Mouse (Mus musculus) heart, embryonic 16.5 days (tissue): ENCODE data around the gene Retsat. TPM values are rescaled to one million over a fixed set of nuclear protein-coding genes. Genes with fewer than 3 reads are reported as not detected.

Experiments used
- ATAC-seq: fragments of 200-750 bp; cut with Nextera tagmentation; replicated peaks from 2 replicates; pipeline ENCODE4 v1.8.0; 2017; ENCODE audit warnings: moderate number of reproducible peaks; ENCODE audit not compliant: insufficient read depth, low FRiP score; ENCODE audit errors: extremely low read depth
- H3K27ac ChIP-seq: fragments of 300-500 bp; sonication (generic); 2 replicates; pipeline ENCODE4 v1.5.1; 2014; ENCODE audit warnings: mild to moderate bottlenecking, low read length, control low read depth, moderate library complexity
- H3K27me3 ChIP-seq: fragments of 300-500 bp; sonication (generic); 2 replicates; pipeline ENCODE4 v1.6.1; 2014; ENCODE audit warnings: low read length, mixed read lengths; ENCODE audit not compliant: control insufficient read depth, insufficient read depth
- H3K36me3 ChIP-seq: fragments of 300-500 bp; sonication (generic); 2 replicates; pipeline ENCODE4 v1.6.1; 2014; ENCODE audit not compliant: control insufficient read depth, insufficient read depth
- H3K4me1 ChIP-seq: fragments of 300-500 bp; sonication (generic); 2 replicates; pipeline ENCODE4 v1.6.1; 2014; ENCODE audit warnings: low read length, mixed read lengths; ENCODE audit not compliant: control insufficient read depth, insufficient read depth
- H3K4me2 ChIP-seq: fragments of 300-500 bp; sonication (generic); 2 replicates; pipeline ENCODE4 v1.6.1; 2014; ENCODE audit warnings: low read depth, mild to moderate bottlenecking, control low read depth, low read length
- H3K4me3 ChIP-seq: fragments of 300-500 bp; sonication (generic); 2 replicates; pipeline ENCODE4 v1.5.1; 2014; ENCODE audit warnings: mild to moderate bottlenecking, control low read depth, low read length
- H3K9ac ChIP-seq: fragments of 300-500 bp; sonication (generic); 2 replicates; pipeline ENCODE4 v1.6.1; 2014; ENCODE audit warnings: low read length, control low read depth
- H3K9me3 ChIP-seq: fragments of 300-500 bp; sonication (generic); replicated peaks from 2 replicates; pipeline ENCODE4 v1.6.1; 2016; ENCODE audit warnings: low read length; ENCODE audit not compliant: control insufficient read depth
- WGBS: fragments of 180-500 bp; shearing (Covaris S2); extraction: QIAGEN DNeasy Blood & Tissue Kit; methylation state at CpG from one replicate; pipeline ENCODE4 v1.1.7; 2014; 5-methylcytosine and 5-hydroxymethylcytosine counted together
- polyA plus RNA-seq: library from polyadenylated mRNA; unstranded; fragments of >200 nt; fragmentation: Nextera tagmentation; extraction: Ambion mirVana; gene quantifications from 2 replicates; pipeline ENCODE4 v1.2.1, GENCODE M21; 2015

Retsat gene
- polyA plus RNA-seq, 1 experiment from 2014 or later = 25.3 TPM

- Histone ChIP-seq H3K9ac (no peak overlapping the region), H3K36me3 (peaks cover 9% of the 10 kb centered on the region)
- no peak for ATAC-seq
Measured at GRCm38 (mm10) chr6:72627276-72627675, 29.0 kb downstream of the Retsat start.

GRCm38 (mm10) chr6:72630370-72630769 is 32.1 kb downstream of the Retsat start:
- Histone ChIP-seq H3K36me3 (peaks cover 9% of the 10 kb centered on the region), H3K9me3 (no peaks in the 10 kb centered on the region), H3K9ac (no peak overlapping the region), H3K27ac (no peak overlapping the region), H3K27me3 (no peaks in the 10 kb centered on the region), H3K4me3 (no peak overlapping the region), H3K4me1 (no peaks in the 10 kb centered on the region), H3K4me2 (no peak overlapping the region)
- no peak for ATAC-seq
- WGBS = 82% methylated on average over 2 of the region's 2 CpGs

More at GRCm38 (mm10) chr6:72627276-72627675, 29.0 kb downstream of the Retsat start:
- Histone ChIP-seq H3K9me3 (no peaks in the 10 kb centered on the region), H3K27me3 (no peaks in the 10 kb centered on the region), H3K4me2 (no peak overlapping the region), H3K4me1 (no peaks in the 10 kb centered on the region), H3K4me3 (no peak overlapping the region), H3K27ac (no peak overlapping the region)
- 91% methylated on average over 16 of the region's 16 CpGs for WGBS

DNA sequence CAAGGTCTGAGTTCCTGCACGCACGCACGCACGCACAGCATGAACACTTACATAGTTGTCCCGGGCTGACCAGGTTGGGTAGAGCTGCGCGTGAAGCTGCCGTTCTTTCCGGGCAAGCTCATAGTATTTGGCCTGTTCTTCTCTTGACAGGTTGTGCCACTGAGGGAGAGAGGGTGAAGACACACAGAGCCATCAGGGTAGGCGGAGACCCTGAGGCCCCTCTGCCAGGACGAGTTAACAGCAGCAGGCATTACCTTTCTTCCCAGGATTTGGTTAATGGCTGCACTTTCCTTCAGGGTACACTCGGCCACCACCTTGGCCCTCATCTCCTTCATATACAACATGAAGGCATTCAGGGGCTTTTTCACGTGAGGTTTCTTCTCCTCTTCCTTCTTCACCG is 32.7 kb downstream of the Retsat start:
- Histone ChIP-seq H3K27ac (no peak overlapping the region), H3K4me3 (no peak overlapping the region), H3K4me1 (no peaks in the 10 kb centered on the region), H3K4me2 (no peak overlapping the region), H3K9ac (no peak overlapping the region), H3K36me3 (peaks cover 9% of the 10 kb centered on the region), H3K9me3 (no peaks in the 10 kb centered on the region), H3K27me3 (no peaks in the 10 kb centered on the region)
- no peak for ATAC-seq
- 89% methylated on average over 14 of the region's 14 CpGs for WGBS

GRCm38 (mm10) chr6:72631700-72632099 is 33.4 kb downstream of the Retsat start:
- Histone ChIP-seq H3K4me1 (0 out of 2 replicates have a peak, but pooled peaks cover 4% of the 10 kb centered on the region), H3K4me2 (no peak overlapping the region), H3K9me3 (no peaks in the 10 kb centered on the region), H3K4me3 (no peak overlapping the region), H3K27me3 (no peaks in the 10 kb centered on the region), H3K9ac (no peak overlapping the region), H3K27ac (no peak overlapping the region), H3K36me3 (peaks cover 9% of the 10 kb centered on the region)
- 74% methylated on average over 6 of the region's 6 CpGs for WGBS
- ATAC-seq = no peak

DNA sequence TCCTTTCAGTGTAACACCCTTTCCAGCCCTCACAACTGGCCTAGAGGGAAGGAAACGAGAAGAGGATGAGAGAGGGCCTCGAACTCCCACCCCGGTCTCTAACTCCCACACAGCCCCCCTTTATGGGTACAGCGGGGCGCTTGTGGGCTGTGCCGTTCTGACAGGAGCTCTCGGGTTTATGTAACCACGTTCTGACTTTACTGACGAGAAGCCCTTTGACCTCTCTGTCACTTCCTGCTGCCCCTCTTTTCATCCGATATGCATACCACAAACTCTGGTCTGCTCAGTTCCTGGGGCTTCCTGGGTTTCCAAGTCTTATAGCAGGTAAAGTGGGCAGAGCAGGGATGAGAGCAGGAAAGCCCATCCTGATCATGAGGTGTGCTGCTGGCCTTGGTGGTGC is 36.0 kb downstream of the Retsat start:
- WGBS = 68% methylated on average over 10 of the region's 10 CpGs
- ATAC-seq = no peak
- no peak overlapping the region for H3K4me2 ChIP-seq

GRCm38 (mm10) chr6:72635760-72636431 is 37.6 kb downstream of the Retsat start:
- H3K9ac ChIP-seq = peak overlapping the region; percentile 57; the same call in 1 of the 2 replicates
- H3K4me1 ChIP-seq = 0 out of 2 replicates have a peak, but pooled peaks cover 4% of the 10 kb centered on the region
- peak overlapping the region; percentile 46 for H3K4me2 ChIP-seq
- peak; percentile 75 for ATAC-seq
- no peaks in the 10 kb centered on the region for H3K9me3 ChIP-seq
- 0 out of 2 replicates have a peak, but pooled peaks cover 2% of the 10 kb centered on the region for H3K36me3 ChIP-seq
- H3K27me3 ChIP-seq = no peaks in the 10 kb centered on the region
- WGBS = 42% methylated on average over 12 of the region's 12 CpGs
- no peak overlapping the region for H3K27ac ChIP-seq
- H3K4me3 ChIP-seq = no peak overlapping the region

More for the DNA sequence above, 36.0 kb downstream of the Retsat start:
- Histone ChIP-seq H3K9me3 (no peaks in the 10 kb centered on the region), H3K4me1 (0 out of 2 replicates have a peak, but pooled peaks cover 4% of the 10 kb centered on the region), H3K27ac (no peak overlapping the region), H3K36me3 (peaks cover 6% of the 10 kb centered on the region; the same call in 1 of the 2 replicates), H3K9ac (no peak overlapping the region), H3K4me3 (no peak overlapping the region), H3K27me3 (no peaks in the 10 kb centered on the region)

DNA sequence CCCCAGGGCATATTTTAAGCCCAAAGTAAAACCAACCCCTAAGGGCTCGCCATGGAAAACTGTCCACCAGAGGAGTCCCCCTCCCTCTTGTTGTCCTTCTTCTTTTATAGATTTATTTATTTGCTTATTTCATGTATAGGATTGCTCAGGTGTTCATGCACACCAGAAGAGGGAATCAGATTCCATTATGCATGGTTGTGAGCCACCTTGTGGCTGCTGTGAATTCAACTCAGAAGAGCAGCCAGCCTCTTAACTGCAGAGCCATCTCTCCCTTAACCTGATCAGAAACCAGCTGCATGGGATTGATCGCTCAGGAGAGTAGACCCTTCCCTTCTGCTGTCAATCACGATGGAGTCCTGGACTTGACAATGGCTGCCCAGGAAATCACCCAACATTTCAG is 38.7 kb downstream of the Retsat start:
- Histone ChIP-seq H3K9ac (no peak overlapping the region), H3K4me3 (no peak overlapping the region), H3K36me3 (no peaks in the 10 kb centered on the region), H3K4me2 (no peak overlapping the region), H3K4me1 (0 out of 2 replicates have a peak, but pooled peaks cover 4% of the 10 kb centered on the region), H3K9me3 (no peaks in the 10 kb centered on the region), H3K27ac (no peak overlapping the region), H3K27me3 (no peaks in the 10 kb centered on the region)
- no peak for ATAC-seq
- WGBS = 76% methylated on average over 3 of the region's 3 CpGs

- Histone ChIP-seq H3K36me3 (no peaks in the 10 kb centered on the region), H3K9me3 (no peaks in the 10 kb centered on the region), H3K4me2 (no peak overlapping the region), H3K4me3 (no peak overlapping the region), H3K27me3 (no peaks in the 10 kb centered on the region), H3K9ac (no peak overlapping the region), H3K27ac (no peak overlapping the region), H3K4me1 (0 out of 2 replicates have a peak, but pooled peaks cover under 1% of the 10 kb centered on the region)
- no peak for ATAC-seq
- WGBS = 72% methylated on average over 18 of the region's 18 CpGs
Measured at GRCm38 (mm10) chr6:72641218-72641954, 43.1 kb downstream of the Retsat start.

DNA sequence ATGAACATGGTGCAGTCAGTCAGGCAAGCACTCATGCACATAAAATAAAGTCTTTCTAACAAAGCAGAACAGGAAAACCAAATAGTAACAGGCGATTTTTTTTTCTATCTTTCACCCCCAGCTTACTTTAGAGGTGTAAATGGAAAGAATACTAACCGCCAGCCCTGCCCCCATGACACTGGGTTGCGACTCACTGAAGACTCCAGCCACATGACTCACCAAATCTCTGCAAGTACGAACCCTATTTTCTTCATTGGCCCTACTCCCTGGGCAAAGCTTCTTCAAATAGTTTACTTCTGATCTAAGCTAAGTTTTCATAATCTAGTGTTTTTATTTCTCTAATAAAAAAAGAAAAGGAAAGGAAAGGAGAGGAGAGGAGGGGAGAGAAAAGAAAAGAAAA is 46.3 kb downstream of the Retsat start:
- WGBS = 64% methylated on average over 4 of the region's 4 CpGs
- no peak overlapping the region for H3K4me3 ChIP-seq
- no peaks in the 10 kb centered on the region for H3K36me3 ChIP-seq
- no peak for ATAC-seq
- H3K27me3 ChIP-seq = no peaks in the 10 kb centered on the region
- H3K4me2 ChIP-seq = no peak overlapping the region
- no peak overlapping the region for H3K9ac ChIP-seq
- H3K27ac ChIP-seq = no peak overlapping the region
- 0 out of 2 replicates have a peak, but pooled peaks cover 3% of the 10 kb centered on the region for H3K4me1 ChIP-seq
- H3K9me3 ChIP-seq = no peaks in the 10 kb centered on the region
